Mouse (Mus musculus) hindbrain, embryonic 10.5 days (tissue): Measurements from ENCODE around the gene Erich3. TPM values are rescaled to one million over a fixed set of nuclear protein-coding genes. Genes with fewer than 3 reads are reported as not detected.
"Not testable (repeated sequence)": the region's sequence is repeated elsewhere in the genome, so short reads cannot be mapped to it uniquely, and the experiment has no call there.

Experiments used
- DNase-seq: peaks from one replicate; pipeline ENCODE4 v3.0.0-alpha.2; 2017; ENCODE audit warnings: low spot score
- H3K27ac ChIP-seq: fragments of 300-500 bp; sonication (generic); 2 replicates; pipeline ENCODE4 v1.5.1; 2016; ENCODE audit warnings: mild to moderate bottlenecking, moderate library complexity
- H3K27me3 ChIP-seq: fragments of 300-500 bp; sonication (generic); 2 replicates; pipeline ENCODE4 v1.6.1; 2016; ENCODE audit warnings: mild to moderate bottlenecking; ENCODE audit not compliant: poor library complexity, insufficient read depth, severe bottlenecking
- H3K36me3 ChIP-seq: fragments of 300-500 bp; sonication (generic); 2 replicates; pipeline ENCODE4 v1.6.1; 2016; ENCODE audit warnings: mild to moderate bottlenecking, moderate library complexity
- H3K4me1 ChIP-seq: fragments of 300-500 bp; sonication (generic); replicated peaks from 2 replicates; pipeline ENCODE4 v1.6.1; 2016; ENCODE audit warnings: mild to moderate bottlenecking
- H3K4me3 ChIP-seq: fragments of 300-500 bp; sonication (generic); 2 replicates; pipeline ENCODE4 v1.5.1; 2016; ENCODE audit warnings: mild to moderate bottlenecking, moderate library complexity
- H3K9me3 ChIP-seq: fragments of 300-500 bp; sonication (generic); 2 replicates; pipeline ENCODE4 v1.6.1; 2016; ENCODE audit warnings: mild to moderate bottlenecking, moderate library complexity
- WGBS: fragments of 180-500 bp; shearing (Covaris S2); methylation state at CpG from one replicate; pipeline ENCODE4 v1.1.7; 2016; 5-methylcytosine and 5-hydroxymethylcytosine counted together
- polyA plus RNA-seq: library from polyadenylated mRNA; unstranded; fragments of >200 nt; fragmentation: Nextera tagmentation; extraction: Ambion mirVana; gene quantifications from 2 replicates; pipeline ENCODE4 v1.2.1, GENCODE M21; 2016

Gene Erich3
- 0.27 and 0.69 TPM in 2 replicates for polyA plus RNA-seq

GRCm38 (mm10) chr3:154663545-154663944, at the start of gene Erich3:
Gene Erich3 (plus strand): TSS chr3:154663859.
- DNase-seq = no peak
- H3K36me3 ChIP-seq = no peaks in the 10 kb centered on the region
- peaks cover 18% of the 10 kb centered on the region for H3K4me1 ChIP-seq
- H3K27me3 ChIP-seq = peaks cover 33% of the 10 kb centered on the region
- 23% methylated on average over 7 of the region's 7 CpGs for WGBS
- H3K27ac ChIP-seq = peak within 1 kb of the TSS; percentile 76
- peak within 1 kb of the TSS; percentile 60 for H3K4me3 ChIP-seq
- H3K9me3 ChIP-seq = no peaks in the 10 kb centered on the region

DNA sequence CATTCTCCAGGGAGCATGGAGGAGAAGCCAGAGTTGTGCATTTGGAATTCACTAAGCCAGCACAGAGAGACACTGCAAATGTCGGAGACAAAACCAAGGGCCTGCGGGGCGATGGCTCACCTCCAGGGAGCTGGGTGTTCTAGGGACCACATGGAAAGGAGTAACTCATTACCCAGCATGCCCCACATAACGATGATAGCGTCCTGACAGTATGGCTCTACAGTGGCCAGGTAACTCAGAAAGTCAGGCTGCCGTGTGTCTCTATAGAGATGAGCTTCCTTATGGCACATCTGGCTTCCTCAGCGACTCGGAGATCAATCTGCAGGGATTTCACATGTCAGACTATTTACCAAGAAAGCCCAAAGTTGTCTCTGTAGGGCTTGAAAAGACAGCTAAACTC, 48.9 kb upstream of the Erich3 start:
- no peak for DNase-seq
- Histone ChIP-seq H3K27ac (no peak overlapping the region), H3K4me3 (no peak overlapping the region), H3K9me3 (no peaks in the 10 kb centered on the region), H3K27me3 (no peaks in the 10 kb centered on the region), H3K36me3 (peaks cover 43% of the 10 kb centered on the region), H3K4me1 (no peaks in the 10 kb centered on the region)
- 96% methylated on average over 8 of the region's 8 CpGs for WGBS

- Histone ChIP-seq H3K4me3 (no peak overlapping the region), H3K27me3 (no peaks in the 10 kb centered on the region), H3K36me3 (peaks cover 43% of the 10 kb centered on the region), H3K27ac (no peak overlapping the region), H3K9me3 (no peaks in the 10 kb centered on the region), H3K4me1 (no peaks in the 10 kb centered on the region)
- 93% methylated on average over 7 of the region's 7 CpGs for WGBS
- no peak for DNase-seq
Observed at GRCm38 (mm10) chr3:154615304-154615703, 48.4 kb upstream of the Erich3 start.

- H3K4me3 ChIP-seq = no peak overlapping the region
- no peak overlapping the region for H3K27ac ChIP-seq
- no peak for DNase-seq
- 93% methylated on average over 4 of the region's 4 CpGs for WGBS
- H3K36me3 ChIP-seq = peaks cover 39% of the 10 kb centered on the region
- no peaks in the 10 kb centered on the region for H3K9me3 ChIP-seq
- no peaks in the 10 kb centered on the region for H3K27me3 ChIP-seq
- H3K4me1 ChIP-seq = no peaks in the 10 kb centered on the region
Observed at GRCm38 (mm10) chr3:154616106-154616505, 47.6 kb upstream of the Erich3 start.

- Histone ChIP-seq H3K4me3 (no peak overlapping the region), H3K9me3 (no peaks in the 10 kb centered on the region)
- DNase-seq = no peak
Observed at GRCm38 (mm10) chr3:154628284-154628683, 35.4 kb upstream of the Erich3 start.

DNA sequence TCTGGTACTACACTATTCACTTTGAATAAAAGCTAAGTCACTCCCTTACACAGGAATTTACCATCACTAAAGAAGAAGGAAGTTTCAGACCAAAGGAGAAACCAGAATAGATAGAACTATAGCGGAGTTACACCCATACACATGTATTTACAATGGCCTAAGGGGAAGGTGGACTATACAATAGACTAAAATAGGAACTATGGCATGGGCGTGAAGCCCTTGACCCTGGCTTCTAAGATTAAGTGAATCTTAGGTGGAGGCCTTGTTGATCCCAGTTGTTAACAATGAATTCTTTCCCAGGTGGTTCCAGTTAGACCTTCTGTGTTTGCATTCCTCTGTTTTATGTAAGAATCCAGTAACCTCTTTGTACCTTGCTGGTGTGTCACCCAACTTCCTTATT, 32.4 kb upstream of the Erich3 start:
- H3K36me3 ChIP-seq, H3K4me1 ChIP-seq, H3K27ac ChIP-seq, H3K4me3 ChIP-seq, DNase-seq, H3K27me3 ChIP-seq, H3K9me3 ChIP-seq: not testable (repeated sequence)
- WGBS = 86% methylated on average over 2 of the region's 2 CpGs

More at GRCm38 (mm10) chr3:154628284-154628683, 35.4 kb upstream of the Erich3 start:
- Histone ChIP-seq H3K4me1 (no peaks in the 10 kb centered on the region), H3K36me3 (no peaks in the 10 kb centered on the region), H3K27me3 (no peaks in the 10 kb centered on the region), H3K27ac (no peak overlapping the region)

DNA sequence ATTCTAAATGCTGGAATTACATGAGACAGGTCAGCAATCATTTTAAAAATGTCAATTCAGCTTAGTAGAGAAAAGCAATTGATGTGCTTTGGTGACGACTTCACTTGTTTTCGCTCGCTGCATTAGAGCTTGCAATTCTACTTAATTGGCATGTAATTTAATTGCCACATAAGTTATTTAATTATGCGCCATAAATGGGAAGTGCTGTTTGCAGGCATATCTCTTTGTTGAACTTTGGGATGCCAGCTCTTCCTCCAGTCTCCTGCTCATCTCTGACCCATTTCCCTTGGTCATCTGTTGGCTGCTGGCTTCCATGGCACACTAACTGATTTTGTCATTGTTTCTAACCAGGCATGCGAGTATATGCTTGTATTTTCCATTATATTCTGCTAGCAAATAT, 30.6 kb upstream of the Erich3 start:
- Histone ChIP-seq H3K27me3 (no peaks in the 10 kb centered on the region), H3K4me3 (no peak overlapping the region), H3K9me3 (no peaks in the 10 kb centered on the region), H3K36me3 (no peaks in the 10 kb centered on the region), H3K27ac (no peak overlapping the region), H3K4me1 (no peaks in the 10 kb centered on the region)
- no peak for DNase-seq
- 88% methylated on average over 5 of the region's 5 CpGs for WGBS

GRCm38 (mm10) chr3:154646638-154647442, 16.8 kb upstream of the Erich3 start:
- Histone ChIP-seq H3K9me3 (no peaks in the 10 kb centered on the region), H3K36me3 (no peaks in the 10 kb centered on the region), H3K4me3 (no peak overlapping the region), H3K4me1 (peaks cover 23% of the 10 kb centered on the region), H3K27me3 (peaks cover 16% of the 10 kb centered on the region), H3K27ac (no peak overlapping the region)
- 64% methylated on average over 29 of the region's 29 CpGs for WGBS
- peak; percentile 8 for DNase-seq

DNA sequence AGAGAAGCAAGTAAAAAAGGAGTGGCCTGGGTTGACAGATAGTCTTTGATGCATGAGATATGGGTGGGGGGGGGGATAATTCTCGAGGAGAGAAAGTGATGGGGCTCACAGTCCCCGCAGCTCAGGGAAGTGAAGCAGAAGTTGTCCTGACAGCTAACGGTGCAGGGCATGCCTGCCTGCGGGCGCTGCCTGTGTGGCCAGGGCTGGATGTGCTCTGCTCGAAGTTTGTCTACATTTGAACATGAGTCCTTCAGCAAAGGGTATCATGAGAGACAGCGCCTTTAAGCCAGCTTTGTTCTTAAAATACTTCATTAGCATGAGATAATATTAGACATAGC, 16.2 kb upstream of the Erich3 start:
- no peak for DNase-seq
- no peak overlapping the region for H3K4me3 ChIP-seq
- H3K27me3 ChIP-seq = peaks cover 21% of the 10 kb centered on the region
- no peak overlapping the region for H3K27ac ChIP-seq
- H3K4me1 ChIP-seq = peaks cover 23% of the 10 kb centered on the region
- 77% methylated on average over 7 of the region's 7 CpGs for WGBS
- H3K36me3 ChIP-seq = no peaks in the 10 kb centered on the region
- no peaks in the 10 kb centered on the region for H3K9me3 ChIP-seq

DNA sequence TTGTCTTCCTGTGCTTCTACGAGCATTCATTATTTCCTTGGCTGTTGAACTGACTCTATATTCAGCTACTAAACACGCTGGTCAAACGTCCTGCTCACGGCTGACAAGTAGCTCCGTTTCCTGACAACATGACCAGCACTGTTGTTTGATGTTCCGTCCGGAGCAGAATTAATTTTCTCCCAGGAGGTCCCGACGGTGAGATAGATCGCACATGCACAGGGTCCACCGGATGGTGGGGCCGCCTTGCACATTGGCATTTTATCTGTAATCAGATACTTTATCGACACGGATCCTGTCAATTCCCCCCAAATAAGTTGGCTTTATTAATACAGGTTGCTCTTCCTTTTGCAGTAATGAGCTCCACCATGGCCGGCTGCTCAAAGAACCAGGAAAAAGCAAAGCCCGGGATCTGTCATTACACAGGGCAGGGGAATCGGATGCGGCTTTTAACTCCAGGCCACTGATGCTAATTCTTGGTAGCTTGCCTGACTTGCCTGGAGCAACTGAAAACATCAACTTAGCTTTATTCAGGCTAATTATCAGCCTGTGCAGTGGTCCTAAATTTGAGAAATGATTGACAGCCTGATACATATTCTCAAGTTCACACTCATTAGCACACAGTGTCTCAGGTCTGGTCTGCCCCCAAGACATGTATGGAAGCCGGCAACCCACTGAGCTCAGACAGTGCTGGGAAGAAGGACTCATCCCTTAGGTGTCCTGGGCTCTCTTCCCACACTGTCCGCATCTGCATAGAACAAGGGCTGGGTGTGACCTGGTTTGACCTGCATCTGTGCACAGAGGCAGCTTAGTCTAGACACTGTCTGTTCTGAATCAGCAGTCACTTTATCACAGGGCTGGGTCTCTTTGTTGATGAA, 14.0 kb upstream of the Erich3 start:
- Histone ChIP-seq H3K27me3 (peaks cover 23% of the 10 kb centered on the region), H3K4me1 (peaks cover 37% of the 10 kb centered on the region), H3K36me3 (no peaks in the 10 kb centered on the region), H3K4me3 (no peak overlapping the region), H3K27ac (no peak overlapping the region), H3K9me3 (no peaks in the 10 kb centered on the region)
- no peak for DNase-seq
- 59% methylated on average over 20 of the region's 20 CpGs for WGBS

- peaks cover 23% of the 10 kb centered on the region for H3K27me3 ChIP-seq
- H3K36me3 ChIP-seq = no peaks in the 10 kb centered on the region
- WGBS = 84% methylated on average over 10 of the region's 10 CpGs
- H3K27ac ChIP-seq = no peak overlapping the region
- H3K4me3 ChIP-seq = no peak overlapping the region
- no peaks in the 10 kb centered on the region for H3K9me3 ChIP-seq
- DNase-seq = no peak
- peaks cover 37% of the 10 kb centered on the region for H3K4me1 ChIP-seq
Observed at GRCm38 (mm10) chr3:154651192-154651821, 12.4 kb upstream of the Erich3 start.

GRCm38 (mm10) chr3:154652581-154653420, 10.9 kb upstream of the Erich3 start:
- H3K36me3 ChIP-seq = no peaks in the 10 kb centered on the region
- H3K9me3 ChIP-seq = no peaks in the 10 kb centered on the region
- peaks cover 22% of the 10 kb centered on the region for H3K27me3 ChIP-seq
- WGBS = 47% methylated on average over 24 of the region's 24 CpGs
- peaks cover 32% of the 10 kb centered on the region for H3K4me1 ChIP-seq
- peak; percentile 84 for DNase-seq
- no peak overlapping the region for H3K27ac ChIP-seq
- H3K4me3 ChIP-seq = no peak overlapping the region
